Mouse (Mus musculus) T-cell, adult 2 months (primary cell): ENCODE measurements around the gene Tanc2.

Experiments
- DNase-seq: peaks from one replicate; pipeline ENCODE4 v3.0.0; 2022; ENCODE audit warnings: low spot score

Gene Tanc2

DNA sequence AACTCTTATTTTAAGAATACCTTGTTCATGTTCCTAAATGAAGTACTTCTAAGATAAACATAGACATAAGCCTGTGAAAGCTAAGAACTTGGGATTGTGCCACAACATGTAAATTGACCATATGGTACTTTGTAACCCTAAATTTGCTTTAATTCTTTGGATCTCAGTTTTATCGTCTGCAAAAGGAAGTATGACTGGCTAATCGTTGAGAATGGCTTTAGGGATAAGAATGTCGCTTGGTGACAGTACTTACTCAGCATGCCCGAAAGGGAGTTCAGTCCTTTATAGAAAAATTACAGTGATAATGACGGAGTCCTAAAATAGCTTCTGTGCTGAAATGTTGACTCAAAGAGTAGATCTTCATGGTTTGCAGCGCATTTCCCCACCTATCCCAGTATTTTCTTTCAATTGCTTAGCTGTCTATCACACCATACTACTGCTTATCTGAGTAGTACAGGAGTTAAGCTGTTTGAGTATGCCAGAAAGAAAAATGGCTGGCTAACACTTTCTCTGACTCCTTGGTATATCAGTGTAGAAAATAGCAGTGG is 246.6 kb downstream of the Tanc2 start:
- DNase-seq = no peak

GRCm38 (mm10) chr11:105837962-105838361 is 248.2 kb downstream of the Tanc2 start:
- DNase-seq = no peak

DNA sequence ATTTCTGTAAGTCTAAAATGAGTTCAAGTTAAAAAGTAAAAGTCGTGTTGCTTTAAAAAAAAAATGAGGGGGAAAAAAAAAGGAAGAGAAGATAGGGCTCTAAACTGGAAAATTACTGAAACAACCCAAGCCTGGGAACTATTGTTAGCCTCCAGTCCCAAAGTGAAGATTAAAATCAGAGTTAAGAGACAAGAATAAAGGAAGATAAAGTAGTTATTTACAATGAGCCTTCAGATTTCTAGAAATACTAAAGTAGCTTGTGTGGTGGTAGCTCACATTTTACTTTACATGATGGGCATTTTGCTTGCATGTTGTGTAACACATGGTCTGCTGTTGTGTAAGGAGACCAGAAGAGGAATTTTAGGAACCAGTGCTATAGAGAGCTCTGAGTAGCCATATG is 256.1 kb downstream of the Tanc2 start:
- no peak for DNase-seq

GRCm38 (mm10) chr11:105855504-105855903 is 265.7 kb downstream of the Tanc2 start:
- DNase-seq = no peak

DNA sequence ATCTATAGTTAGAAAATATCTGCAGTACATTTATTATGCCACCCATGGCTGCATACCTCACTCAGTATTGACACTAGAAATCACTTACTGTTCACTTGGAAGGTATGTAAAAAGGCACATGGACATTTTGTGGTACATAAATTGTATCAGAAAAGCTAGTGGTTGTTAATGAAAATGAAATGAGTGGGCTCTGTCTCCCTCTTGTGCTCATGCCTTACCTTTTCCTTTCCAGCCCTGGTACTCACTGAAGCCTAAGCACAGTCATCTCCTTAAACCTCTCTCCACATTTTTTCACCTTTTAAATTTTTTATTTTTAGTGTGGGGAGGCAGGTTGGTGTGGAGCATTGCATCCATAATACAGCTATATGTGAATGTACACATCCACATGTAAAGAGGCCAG is 268.3 kb downstream of the Tanc2 start:
- DNase-seq = no peak

DNA sequence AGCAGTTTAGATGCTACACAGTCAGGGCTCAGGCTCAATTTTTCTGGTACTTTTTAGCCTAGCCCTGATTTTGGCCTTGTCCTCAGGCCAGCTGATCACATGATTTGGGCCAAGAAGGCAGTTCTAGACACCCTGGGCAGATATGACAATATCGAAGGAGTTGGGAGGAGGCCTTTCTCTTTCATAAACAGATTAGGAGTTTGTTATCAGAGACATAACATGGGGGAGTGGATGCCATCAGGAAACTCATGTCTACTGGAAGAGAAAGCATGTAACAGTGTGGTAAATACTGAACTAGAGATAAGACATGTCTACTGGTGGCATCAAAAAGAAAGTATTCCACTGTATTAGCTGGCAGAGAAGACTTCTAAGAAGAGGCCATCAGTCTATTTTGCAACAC is 295.8 kb downstream of the Tanc2 start:
- DNase-seq = no peak

DNA sequence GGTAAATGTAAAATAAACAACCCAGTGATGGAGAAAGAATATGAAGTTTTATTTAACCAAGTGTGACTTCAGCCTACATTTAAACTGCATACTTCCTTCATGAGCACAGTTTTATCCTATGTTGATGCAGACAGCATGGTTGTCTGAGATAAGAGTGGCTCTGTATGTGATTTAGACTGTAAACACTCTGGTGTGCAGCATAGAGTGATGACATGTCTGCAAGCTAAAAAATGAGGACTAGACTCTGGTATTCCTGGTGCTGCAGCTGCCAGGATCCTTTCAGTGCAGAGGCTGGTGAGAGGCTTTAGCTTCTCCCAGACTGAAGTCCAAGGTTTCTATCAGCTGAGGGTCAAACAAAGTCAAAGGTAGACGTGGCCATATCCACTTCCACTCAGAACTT is 297.5 kb downstream of the Tanc2 start:
- no peak for DNase-seq

GRCm38 (mm10) chr11:105899151-105899550 is 309.4 kb downstream of the Tanc2 start:
- DNase-seq = no peak

GRCm38 (mm10) chr11:105901501-105901900 is 311.7 kb downstream of the Tanc2 start:
- DNase-seq = no peak

DNA sequence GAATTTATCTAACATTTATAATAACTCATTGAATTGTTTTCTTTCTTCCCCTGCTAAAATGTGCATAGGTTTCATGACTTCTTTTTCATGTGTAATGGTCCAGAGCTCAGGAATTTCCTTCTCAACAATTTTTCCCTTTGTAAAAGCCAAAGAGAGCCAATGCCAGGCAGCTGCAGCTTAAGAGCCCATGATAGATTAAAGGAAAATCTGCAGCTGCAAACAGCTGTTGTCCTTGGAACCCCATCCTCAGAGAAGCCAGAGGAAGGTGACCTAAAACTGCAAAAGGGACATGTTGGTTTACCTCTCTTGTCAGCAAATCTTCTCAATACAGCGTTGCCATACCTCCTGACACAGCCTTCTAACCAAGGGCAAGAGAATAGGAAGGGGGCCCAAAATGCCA is 313.2 kb downstream of the Tanc2 start:
- DNase-seq = no peak

- DNase-seq = no peak
Observed at GRCm38 (mm10) chr11:105905529-105906213, 315.9 kb downstream of the Tanc2 start.

DNA sequence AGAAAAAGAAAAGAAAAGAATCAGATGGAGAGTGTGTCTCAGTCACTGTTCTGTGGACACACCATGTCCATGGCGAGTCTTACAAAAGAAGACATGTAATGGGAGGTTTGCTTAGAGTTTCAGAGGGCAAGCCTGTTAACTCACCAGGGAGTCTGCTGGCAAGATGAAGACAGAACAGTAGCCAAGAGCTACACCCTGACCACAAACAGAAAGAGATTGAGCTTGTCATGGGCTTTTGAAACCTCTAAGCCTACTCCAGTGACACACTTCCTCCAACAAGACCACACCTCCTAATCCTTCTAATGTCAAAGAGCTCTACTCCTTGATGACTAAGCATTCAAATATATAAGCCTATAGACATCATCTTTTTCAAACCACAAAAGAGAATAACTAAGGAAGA is 317.6 kb downstream of the Tanc2 start:
- no peak for DNase-seq

GRCm38 (mm10) chr11:105908926-105909325 is 319.1 kb downstream of the Tanc2 start:
- no peak for DNase-seq

- no peak for DNase-seq
Observed at GRCm38 (mm10) chr11:105909617-105910016, 319.8 kb downstream of the Tanc2 start.

DNA sequence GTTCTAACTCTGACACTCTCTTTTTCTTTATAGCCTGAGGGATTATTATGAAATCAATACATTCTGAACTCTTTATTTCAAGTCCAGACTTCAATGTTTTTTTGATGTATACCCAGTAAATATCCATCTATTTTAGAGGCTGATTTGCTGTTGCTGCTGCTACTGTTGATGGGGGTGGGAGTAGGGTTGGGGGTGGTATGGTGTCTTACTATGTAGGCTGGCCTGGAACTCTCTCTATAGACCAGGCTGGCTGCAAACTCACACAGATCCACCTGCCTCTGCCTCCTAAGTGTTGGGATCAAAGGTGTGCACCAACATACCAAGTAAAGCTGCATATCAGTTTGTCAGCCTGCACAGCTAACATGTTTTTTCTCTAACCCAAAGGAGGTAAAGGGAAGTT is 321.4 kb downstream of the Tanc2 start:
- no peak for DNase-seq

- peak; percentile 63 for DNase-seq
Observed at GRCm38 (mm10) chr11:105911592-105912375, 322.0 kb downstream of the Tanc2 start.

- DNase-seq = no peak
Observed at GRCm38 (mm10) chr11:105913580-105913979, 323.8 kb downstream of the Tanc2 start.

GRCm38 (mm10) chr11:105920098-105920785 is 330.5 kb downstream of the Tanc2 start:
- no peak for DNase-seq

DNA sequence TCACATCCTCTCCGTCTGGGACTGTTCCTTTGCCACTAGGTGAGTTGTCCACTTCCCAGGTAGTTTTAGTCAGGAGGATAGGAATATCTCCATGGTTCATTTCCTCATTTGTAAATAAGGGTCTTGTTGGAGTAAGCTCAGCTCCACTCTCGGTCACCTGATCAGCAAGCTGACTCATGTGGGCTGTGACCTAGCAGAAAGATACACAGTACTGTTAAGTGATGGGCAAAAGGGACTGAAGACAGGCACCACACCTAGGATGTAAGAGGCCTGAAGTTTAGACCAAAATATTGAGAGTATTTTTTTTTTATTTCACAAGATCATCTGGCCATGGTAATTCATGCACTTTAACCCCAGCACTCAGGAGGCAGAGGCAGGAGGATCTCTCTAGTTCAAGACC is 331.1 kb downstream of the Tanc2 start:
- no peak for DNase-seq

GRCm38 (mm10) chr11:105921275-105921674 is 331.5 kb downstream of the Tanc2 start:
- DNase-seq = no peak

- DNase-seq = no peak
Observed at GRCm38 (mm10) chr11:105922769-105923663, 333.2 kb downstream of the Tanc2 start.
